Mouse (Mus musculus) lung, postnatal 0 days (tissue): Measurements from ENCODE around the gene Stac. TPM values are rescaled to one million over a fixed set of nuclear protein-coding genes. Genes with fewer than 3 reads are reported as not detected.

Source experiments
- ATAC-seq: fragments of 200-750 bp; cut with Nextera tagmentation; 2 replicates; pipeline ENCODE4 v1.8.0; 2017; ENCODE audit warnings: moderate library complexity
- DNase-seq: peaks from one replicate; pipeline ENCODE4 v3.0.0-alpha.2; 2016; ENCODE audit warnings: low spot score
- H3K27ac ChIP-seq: fragments of 300-500 bp; sonication (generic); 2 replicates; pipeline ENCODE4 v1.5.1; 2014; ENCODE audit warnings: antibody characterized with exemption, mild to moderate bottlenecking, low read length, mixed read lengths
- H3K27me3 ChIP-seq: fragments of 300-500 bp; sonication (generic); replicated peaks from 2 replicates; pipeline ENCODE4 v1.6.1; 2014; ENCODE audit warnings: low read length, mixed read lengths; ENCODE audit not compliant: insufficient read depth
- H3K36me3 ChIP-seq: fragments of 300-500 bp; sonication (generic); 2 replicates; pipeline ENCODE4 v1.6.1; 2014; ENCODE audit warnings: low read length, mixed read lengths; ENCODE audit not compliant: insufficient read depth
- H3K4me1 ChIP-seq: fragments of 300-500 bp; sonication (generic); 2 replicates; pipeline ENCODE4 v1.6.1; 2014; ENCODE audit warnings: antibody characterized with exemption, low read depth, low read length, mixed read lengths; ENCODE audit not compliant: insufficient read depth
- H3K4me2 ChIP-seq: fragments of 300-500 bp; sonication (generic); replicated peaks from 2 replicates; pipeline ENCODE4 v1.6.1; 2014; ENCODE audit warnings: low read depth, mild to moderate bottlenecking, low read length, moderate library complexity, mixed read lengths
- H3K4me3 ChIP-seq: fragments of 300-500 bp; sonication (generic); 2 replicates; pipeline ENCODE4 v1.5.1; 2014; ENCODE audit warnings: low read depth, low read length
- H3K9ac ChIP-seq: fragments of 300-500 bp; sonication (generic); replicated peaks from 2 replicates; pipeline ENCODE4 v1.6.1; 2014; ENCODE audit warnings: low read depth, mild to moderate bottlenecking
- H3K9me3 ChIP-seq: fragments of 300-500 bp; sonication (generic); 2 replicates; pipeline ENCODE4 v1.6.1; 2016; ENCODE audit warnings: low read length, mixed read lengths
- CTCF ChIP-seq: IDR thresholded peaks from 2 replicates; pipeline ENCODE4 v1.5.1; 2016; ENCODE audit warnings: antibody characterized with exemption, mild to moderate bottlenecking
- EP300 ChIP-seq: IDR thresholded peaks from 2 replicates; pipeline ENCODE4 v1.6.1; 2016; ENCODE audit warnings: antibody characterized with exemption, mild to moderate bottlenecking, control low read depth
- WGBS: fragments of 180-500 bp; shearing (Covaris S2); extraction: QIAGEN DNeasy Blood & Tissue Kit; methylation state at CpG from one replicate; pipeline ENCODE4 v1.1.7; 2014; 5-methylcytosine and 5-hydroxymethylcytosine counted together
- polyA plus RNA-seq: library from polyadenylated mRNA; unstranded; fragments of >200 nt; fragmentation: Nextera tagmentation; extraction: Ambion mirVana; gene quantifications from 2 replicates; pipeline ENCODE4 v1.2.1, GENCODE M21; 2015

Stac gene
- polyA plus RNA-seq, 1 experiment from 2014 or later: 0.36 TPM

DNA sequence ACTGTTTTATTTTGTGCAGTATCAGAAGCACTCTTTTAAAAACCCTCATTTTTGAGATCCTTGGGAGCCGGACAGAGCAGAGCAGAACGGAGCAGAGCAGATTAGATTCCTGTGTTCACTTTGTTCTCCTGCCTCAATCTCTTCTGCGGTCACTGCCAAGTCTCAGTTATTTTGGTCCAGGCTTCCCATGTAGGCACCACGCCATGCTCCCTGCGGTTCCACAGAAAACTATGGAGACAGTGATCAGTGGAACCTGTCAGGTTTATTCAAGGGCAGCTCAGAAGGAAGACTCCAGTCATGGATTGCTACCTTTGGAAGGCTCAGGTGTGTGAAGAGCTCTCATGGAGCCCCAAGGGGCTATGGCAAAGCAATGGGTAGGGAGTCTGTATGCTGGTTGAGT lies 116.3 kb downstream of the Stac start:
- Histone ChIP-seq H3K9ac (no peak overlapping the region), H3K27ac (no peak overlapping the region), H3K36me3 (no peaks in the 10 kb centered on the region), H3K4me1 (no peaks in the 10 kb centered on the region), H3K27me3 (no peaks in the 10 kb centered on the region), H3K4me3 (no peak overlapping the region), H3K4me2 (no peak overlapping the region), H3K9me3 (no peaks in the 10 kb centered on the region)
- 84% methylated on average over 5 of the region's 5 CpGs for WGBS
- TF ChIP-seq EP300 (no peak), CTCF (no peak)
- DNase-seq (no peak), ATAC-seq (no peak)

DNA sequence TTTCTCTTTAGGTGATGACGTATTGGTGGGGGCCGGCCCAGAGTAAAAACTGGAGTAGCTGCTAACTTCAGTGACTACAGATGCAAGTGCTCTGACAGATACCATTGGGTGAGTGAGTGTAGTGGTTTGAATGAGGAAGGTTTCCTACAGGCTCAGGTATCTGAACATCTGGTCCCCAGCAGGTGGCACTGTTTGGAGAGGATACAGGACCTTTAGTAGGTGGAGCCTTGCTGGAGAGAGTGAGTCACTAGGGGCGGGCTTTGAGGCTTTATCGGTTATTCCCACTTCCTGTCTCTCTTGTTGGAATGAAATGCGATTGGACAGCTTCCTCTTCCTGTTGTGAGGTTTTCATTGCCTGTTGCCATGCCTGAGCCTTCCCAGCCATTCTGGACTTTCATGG lies 118.5 kb downstream of the Stac start:
- no peak overlapping the region for H3K4me2 ChIP-seq
- H3K27me3 ChIP-seq: no peaks in the 10 kb centered on the region
- 62% methylated on average over 5 of the region's 5 CpGs for WGBS
- H3K4me1 ChIP-seq: no peaks in the 10 kb centered on the region
- no peak overlapping the region for H3K9ac ChIP-seq
- H3K27ac ChIP-seq: no peak overlapping the region
- DNase-seq (peak; percentile 22), ATAC-seq (no peak)
- H3K9me3 ChIP-seq: no peaks in the 10 kb centered on the region
- no peak for TF ChIP-seq EP300
- TF ChIP-seq CTCF: peak; percentile 27
- no peaks in the 10 kb centered on the region for H3K36me3 ChIP-seq
- no peak overlapping the region for H3K4me3 ChIP-seq

DNA sequence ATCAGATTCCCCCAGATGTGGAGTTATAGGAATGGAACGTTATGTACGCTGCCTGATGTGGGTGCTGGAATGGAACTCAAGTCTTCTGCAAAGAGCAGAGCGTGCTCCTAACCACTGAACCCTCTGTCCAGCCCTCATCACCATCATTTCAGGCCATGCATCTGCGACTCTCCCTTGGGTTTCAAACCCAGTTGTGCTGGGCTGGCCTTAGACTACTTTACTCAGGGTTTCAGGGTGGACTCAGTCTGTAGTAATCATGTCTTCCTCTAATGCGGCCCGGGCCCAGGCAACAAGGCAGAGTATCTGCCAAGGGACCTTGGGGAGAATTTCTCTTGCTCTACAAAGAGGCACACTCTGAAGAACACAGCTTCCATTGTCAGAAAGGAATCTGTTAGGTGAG lies 126.0 kb downstream of the Stac start:
- no peak for ATAC-seq
- 92% methylated on average over 6 of the region's 6 CpGs for WGBS
- DNase-seq: no peak
- Histone ChIP-seq H3K27me3 (no peaks in the 10 kb centered on the region), H3K36me3 (no peaks in the 10 kb centered on the region), H3K4me3 (no peak overlapping the region), H3K4me1 (no peaks in the 10 kb centered on the region), H3K27ac (no peak overlapping the region), H3K4me2 (no peak overlapping the region), H3K9me3 (no peaks in the 10 kb centered on the region), H3K9ac (no peak overlapping the region)
- TF ChIP-seq EP300 (no peak), CTCF (no peak)

DNA sequence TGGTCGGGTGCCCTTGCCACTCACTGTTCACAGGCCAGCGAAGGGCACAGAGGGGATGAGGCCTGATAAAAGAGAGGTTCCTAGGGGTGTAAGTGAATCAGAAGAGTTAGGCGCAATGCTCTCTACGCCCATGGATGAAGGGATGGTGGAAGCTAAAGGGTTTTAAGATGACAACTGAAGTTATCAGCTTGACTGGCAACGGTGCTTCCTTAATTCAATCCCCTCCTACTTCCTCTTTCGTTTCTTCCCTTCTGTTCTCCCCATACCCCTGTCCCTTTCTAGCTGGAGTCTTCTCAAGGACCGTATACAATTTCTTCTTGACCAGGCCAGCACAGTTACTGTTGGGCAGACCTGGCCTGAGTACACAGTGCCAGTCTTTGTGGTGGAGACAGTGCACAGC lies 126.9 kb downstream of the Stac start:
- H3K27me3 ChIP-seq: no peaks in the 10 kb centered on the region
- 50% methylated on average over 7 of the region's 7 CpGs for WGBS
- ATAC-seq (no peak), DNase-seq (no peak)
- no peak overlapping the region for H3K4me3 ChIP-seq
- H3K4me2 ChIP-seq: no peak overlapping the region
- no peaks in the 10 kb centered on the region for H3K4me1 ChIP-seq
- no peak overlapping the region for H3K9ac ChIP-seq
- no peaks in the 10 kb centered on the region for H3K36me3 ChIP-seq
- no peaks in the 10 kb centered on the region for H3K9me3 ChIP-seq
- H3K27ac ChIP-seq: no peak overlapping the region
- TF ChIP-seq EP300: no peak
- TF ChIP-seq CTCF: no peak

DNA sequence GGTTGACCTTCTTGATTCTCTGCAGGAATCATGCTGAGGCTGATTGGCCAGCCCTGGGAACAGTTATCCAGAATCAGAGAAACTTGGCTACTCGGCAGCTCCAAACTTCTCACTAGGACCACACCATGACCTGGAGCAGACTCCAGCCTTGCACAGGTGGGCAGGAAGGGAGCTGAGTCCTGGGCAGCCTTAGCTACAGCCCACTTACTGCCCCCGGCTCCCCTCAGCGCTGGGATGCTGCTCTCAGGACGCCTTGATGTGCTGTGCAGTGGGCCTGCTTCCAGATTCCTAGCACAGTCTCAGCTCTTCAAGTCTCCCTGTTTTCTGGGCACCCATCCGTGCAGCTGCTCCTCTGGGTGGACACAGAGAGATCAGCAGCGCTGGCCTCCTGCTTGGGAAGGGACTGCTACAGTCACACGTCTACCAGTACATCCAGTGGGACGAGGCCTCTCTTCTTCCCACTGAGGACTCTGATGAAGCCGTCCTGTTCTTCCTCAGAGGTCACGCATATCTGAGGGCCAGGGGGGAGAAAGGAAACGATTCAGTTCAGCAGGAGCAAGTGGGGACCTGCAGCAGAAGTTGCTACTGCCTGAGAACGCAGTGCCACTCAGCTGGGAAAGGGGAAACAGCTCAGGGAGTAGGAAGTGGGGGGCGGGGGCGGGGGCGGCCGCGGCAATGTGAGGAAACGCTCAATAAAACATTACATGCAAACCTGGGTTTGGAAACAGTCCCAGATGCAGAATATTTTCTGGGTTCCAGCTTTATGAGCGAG lies 127.7 kb downstream of the Stac start:
- H3K4me3 ChIP-seq: no peak overlapping the region
- DNase-seq (no peak), ATAC-seq (no peak)
- peak overlapping the region; percentile 30; the same call in 1 of the 2 replicates for H3K4me2 ChIP-seq
- TF ChIP-seq EP300 (no peak), CTCF (no peak)
- no peaks in the 10 kb centered on the region for H3K36me3 ChIP-seq
- H3K27me3 ChIP-seq: no peaks in the 10 kb centered on the region
- 38% methylated on average over 19 of the region's 19 CpGs for WGBS
- no peak overlapping the region for H3K27ac ChIP-seq
- H3K9ac ChIP-seq: no peak overlapping the region
- H3K9me3 ChIP-seq: no peaks in the 10 kb centered on the region
- no peaks in the 10 kb centered on the region for H3K4me1 ChIP-seq

DNA sequence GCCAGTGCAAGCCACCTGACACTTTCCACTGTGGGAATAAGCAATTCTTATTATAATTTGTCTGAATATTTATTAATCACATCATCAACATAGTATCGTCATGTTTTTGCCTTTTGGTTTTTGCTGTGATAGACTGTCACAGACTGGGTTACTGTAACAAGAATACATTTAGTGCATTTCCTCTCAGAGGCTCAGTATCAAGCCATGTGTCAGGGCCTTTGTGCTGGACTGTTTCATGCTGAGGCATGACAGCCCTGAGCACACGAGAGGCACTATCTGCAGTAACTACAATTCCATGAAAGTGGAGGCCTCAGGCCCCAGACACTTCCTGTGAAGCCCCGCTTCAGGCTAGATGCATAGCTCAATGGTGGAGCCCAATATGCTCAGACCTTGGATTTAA lies 133.4 kb downstream of the Stac start:
- no peaks in the 10 kb centered on the region for H3K9me3 ChIP-seq
- H3K4me1 ChIP-seq: no peaks in the 10 kb centered on the region
- no peak for ATAC-seq
- no peaks in the 10 kb centered on the region for H3K36me3 ChIP-seq
- no peak overlapping the region for H3K4me3 ChIP-seq
- H3K27me3 ChIP-seq: no peaks in the 10 kb centered on the region
- no peak overlapping the region for H3K4me2 ChIP-seq
- H3K9ac ChIP-seq: no peak overlapping the region
- DNase-seq: no peak
- TF ChIP-seq CTCF: no peak
- no peak for TF ChIP-seq EP300
- no peak overlapping the region for H3K27ac ChIP-seq
- 70% methylated on average over 3 of the region's 3 CpGs for WGBS
